Mouse (Mus musculus) fibroblast of lung, adult 2 months (primary cell): ENCODE data around the gene Slc2a6.

Source experiments
- DNase-seq: peaks from one replicate; pipeline ENCODE4 v3.0.0-alpha.2; 2011; ENCODE audit warnings: low read depth

The Slc2a6 gene

DNA sequence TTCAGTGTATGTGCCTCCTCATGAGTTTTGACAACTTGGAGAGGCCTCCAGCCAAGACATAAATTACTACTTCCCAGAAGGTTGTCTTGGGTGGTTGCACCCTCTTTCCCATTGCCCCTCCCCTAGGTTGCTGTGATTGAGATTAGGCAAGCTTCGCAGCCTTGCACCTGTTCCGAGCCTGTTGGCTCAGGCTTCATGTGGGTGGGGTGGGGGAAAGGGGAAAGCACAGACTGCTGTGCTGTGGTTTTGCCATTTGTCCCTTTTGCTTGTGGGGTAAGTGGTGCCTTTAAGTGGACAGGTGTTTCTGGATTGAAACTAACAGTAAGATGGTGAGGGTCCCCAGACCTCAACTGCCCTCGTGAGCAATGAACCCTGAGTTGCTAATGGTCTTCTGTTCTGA, 8.2 kb upstream of the Slc2a6 start:
- DNase-seq: no peak

DNA sequence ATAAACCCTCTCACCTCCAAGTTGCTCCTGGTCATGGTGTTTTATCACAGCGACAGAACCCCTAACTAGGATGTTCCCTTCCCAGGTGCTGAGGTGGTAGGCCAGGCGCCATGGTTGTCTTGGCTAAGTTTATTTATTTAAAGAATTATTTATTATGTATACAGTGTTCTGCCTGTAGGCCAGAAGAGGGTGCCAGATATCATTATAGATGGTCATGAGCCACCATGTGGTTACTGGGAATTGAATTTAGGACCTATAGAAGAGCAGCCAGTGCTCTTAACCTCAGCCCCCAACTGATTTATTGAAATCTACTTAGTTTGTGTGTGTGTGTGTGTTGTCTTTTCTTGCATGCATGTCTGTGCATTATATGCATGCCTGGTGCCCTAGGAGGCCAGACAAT, 4.6 kb upstream of the Slc2a6 start:
- DNase-seq: no peak

DNA sequence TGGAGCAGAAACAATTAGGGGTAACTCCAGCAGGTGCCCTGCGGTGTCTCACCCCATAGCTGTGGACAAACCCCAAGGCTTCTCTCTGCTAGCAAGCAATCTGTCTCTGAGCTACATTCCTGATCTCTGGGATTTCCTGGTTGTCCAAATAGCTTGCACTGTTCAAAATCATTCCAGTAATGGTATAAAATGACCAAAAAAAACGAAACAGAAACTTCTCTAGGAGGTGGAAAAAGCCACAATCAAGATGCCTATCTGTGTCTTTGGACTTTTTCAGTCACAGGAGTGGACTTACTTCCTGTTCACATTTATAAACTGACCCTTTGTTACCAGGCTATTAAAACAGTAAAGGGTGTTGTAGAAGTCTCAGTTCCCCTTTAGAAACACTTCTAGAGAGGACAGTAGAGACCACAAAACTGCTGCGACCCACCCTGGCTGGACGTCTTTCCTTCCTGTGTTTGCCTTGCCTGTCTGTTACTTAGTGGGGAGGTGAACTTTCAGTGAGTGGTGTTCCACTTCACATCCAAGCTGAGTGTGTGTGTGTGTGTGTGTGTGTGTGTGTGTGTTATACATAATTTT, 728 bp upstream of the Slc2a6 start:
- DNase-seq: no peak

DNA sequence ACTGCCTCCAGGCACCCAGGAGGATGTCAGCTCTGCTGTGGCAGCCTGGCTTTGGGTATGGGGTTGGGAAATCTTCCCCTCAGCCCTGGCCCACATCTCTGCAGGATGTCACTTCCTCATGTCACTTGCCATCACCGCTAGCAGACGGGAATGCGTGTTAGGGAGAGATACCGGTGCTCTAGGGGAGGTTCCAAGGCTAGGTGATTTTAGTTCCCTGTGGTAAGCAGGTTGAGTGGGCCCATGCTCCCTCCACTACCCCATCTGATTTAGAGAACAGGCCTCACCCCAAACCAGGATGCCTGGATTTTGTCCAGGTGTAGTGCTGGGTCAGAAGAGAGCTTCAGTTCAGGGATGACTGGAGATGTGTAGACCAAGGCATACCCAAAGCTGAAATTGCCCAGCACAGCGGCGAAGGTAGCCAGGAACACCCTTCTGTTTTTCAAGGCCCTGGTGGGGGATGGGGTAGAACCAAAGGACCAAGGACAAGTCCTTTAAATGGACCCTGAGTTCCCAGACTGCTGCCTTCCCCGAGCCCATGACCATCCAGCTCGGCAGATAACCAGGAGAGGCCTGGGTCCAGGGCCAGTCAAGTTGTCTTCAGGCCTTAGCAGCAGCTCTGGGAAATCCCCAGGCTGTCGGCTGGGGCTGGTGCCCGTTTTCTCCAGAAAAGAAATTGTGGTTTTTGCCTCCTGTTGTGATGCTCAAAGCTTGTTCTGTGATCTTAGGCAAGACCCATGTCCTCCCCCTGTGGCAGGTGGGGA, 761 bp downstream of the Slc2a6 start:
- DNase-seq: no peak

DNA sequence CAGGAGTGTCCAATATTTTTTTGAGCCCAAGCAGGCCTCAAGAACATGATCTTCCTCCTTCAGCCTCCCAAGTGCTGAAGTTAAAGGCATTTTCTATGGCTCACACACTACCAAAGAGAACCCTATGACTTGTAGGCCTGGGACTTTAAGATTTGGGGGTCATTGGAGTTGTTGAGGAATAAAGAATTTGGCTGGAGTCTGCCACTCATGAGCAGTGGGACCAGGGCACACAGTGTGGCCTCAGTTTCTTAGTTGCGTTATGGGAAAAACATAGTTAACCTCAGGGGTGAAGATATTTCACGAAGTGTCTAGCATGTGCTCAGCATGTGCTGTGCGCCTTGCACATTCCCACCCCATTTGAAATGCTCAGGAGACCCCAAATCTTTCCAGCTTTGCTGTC, 1.5 kb downstream of the Slc2a6 start:
- no peak for DNase-seq

DNA sequence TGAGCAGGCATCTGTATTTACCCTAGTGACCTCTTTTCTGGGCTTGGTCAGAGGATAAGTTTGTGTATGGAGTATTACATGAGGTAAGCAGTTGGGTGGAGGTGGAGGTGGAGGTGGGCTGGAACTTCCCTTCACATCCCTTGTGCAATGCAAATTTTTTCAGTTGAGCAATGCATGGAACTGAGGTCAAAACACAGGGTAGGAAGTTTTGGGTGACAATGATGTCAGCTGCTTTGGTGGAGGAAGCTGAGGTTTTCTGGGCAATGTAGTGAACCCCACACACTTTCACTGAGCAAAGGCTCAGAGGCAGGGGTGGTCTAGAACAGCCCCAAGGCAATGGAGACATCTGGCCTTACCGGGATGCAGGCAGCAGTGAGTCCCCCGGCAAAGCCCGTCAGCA, 2.3 kb downstream of the Slc2a6 start:
- DNase-seq: no peak

DNA sequence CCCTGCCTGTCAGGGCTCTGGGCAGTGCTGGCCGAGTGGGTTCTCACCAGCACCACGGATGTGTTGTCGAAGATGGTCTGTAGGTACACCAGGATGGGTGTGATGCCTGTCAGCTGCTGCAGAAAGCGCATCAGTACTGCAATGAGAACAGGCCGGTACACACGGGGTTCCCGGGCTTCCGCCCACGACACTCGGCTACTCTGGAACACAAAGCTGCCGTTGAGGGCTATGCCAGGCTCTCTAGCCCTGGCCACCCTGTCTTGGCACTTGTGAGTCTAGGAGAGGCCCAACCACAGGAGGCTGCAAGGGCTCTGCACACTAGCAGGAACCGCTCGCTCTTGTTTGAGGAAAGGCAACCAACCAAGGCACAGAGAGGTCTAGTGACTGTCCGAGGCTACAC, 3.7 kb downstream of the Slc2a6 start:
- no peak for DNase-seq

DNA sequence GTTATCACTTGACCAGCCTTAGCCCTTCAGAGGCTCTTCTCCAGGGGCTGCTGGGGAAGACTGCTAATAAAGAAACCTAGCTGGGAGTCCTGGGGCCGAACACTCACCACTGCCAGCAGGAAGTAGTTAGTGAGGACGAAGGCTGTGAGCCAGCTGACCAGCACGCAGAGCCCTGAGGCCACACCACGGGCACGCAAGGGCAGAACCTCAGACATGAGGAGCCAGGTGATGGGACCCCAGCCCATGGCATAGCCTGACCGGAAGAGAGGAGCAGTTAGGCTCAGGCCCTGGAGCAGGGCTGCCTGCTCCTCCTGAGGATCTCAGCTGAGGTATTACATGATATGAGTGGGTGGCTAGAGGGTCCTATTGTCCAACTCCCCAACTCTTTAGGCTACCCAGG, 5.2 kb downstream of the Slc2a6 start:
- DNase-seq: no peak

DNA sequence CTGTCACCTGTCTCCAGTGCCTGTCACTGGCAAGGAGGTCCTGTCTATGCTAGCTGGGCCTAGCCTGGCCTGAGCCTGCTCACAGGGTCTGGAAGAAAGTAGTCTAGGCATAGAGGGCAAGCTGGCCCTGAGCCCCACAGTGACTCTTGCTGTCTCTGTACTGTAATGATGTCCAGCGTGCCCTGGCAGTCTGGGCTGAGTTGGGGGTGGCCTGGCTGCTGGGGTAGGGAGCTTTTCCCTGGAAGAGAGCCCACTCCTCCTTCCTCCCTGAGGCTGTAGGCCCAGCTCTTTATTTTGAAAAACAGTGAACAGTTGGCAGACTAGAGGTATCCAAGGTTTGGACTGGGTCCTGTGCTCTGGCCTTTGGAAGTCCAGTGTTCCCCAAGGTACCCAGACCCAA, 6.7 kb downstream of the Slc2a6 start:
- DNase-seq: no peak

DNA sequence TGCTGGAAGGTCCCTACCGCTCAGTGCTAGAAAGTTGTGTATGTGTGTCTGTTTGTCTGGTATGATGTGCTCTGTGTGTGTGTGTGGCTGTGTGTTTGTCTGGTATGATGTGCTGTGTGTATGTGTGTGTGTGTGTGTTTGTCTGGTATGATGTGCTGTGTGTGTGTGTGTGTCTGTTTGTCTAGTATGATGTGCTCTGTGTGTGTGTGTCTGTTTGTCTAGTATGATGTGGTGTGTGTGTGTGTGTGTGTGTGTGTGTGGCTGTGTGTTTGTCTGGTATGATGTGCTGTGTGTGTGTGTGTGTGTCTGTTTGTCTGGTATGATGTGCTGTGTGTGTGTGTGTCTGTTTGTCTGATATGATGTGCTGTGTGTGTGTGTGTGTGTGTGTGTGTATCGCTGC, 8.3 kb downstream of the Slc2a6 start:
- no peak for DNase-seq

DNA sequence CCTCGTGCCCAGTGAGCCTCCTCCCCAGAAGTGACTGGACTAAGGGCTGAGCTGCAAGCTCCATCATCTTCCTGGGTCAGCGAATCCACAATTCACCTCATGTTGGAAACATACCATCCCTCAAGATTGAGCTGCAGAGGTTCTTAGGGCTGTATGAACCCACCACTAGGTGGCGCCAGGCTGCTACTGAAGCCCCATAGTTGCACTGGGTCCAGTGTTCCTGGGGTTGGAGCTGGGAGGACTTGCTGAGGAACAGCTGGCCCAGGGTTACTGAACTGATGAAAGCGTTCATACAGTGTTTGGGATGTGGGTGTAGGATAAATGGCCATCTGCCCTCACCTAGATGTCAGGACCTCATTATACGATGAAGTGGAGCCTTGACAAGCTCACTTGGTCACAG, 10.0 kb downstream of the Slc2a6 start:
- no peak for DNase-seq

DNA sequence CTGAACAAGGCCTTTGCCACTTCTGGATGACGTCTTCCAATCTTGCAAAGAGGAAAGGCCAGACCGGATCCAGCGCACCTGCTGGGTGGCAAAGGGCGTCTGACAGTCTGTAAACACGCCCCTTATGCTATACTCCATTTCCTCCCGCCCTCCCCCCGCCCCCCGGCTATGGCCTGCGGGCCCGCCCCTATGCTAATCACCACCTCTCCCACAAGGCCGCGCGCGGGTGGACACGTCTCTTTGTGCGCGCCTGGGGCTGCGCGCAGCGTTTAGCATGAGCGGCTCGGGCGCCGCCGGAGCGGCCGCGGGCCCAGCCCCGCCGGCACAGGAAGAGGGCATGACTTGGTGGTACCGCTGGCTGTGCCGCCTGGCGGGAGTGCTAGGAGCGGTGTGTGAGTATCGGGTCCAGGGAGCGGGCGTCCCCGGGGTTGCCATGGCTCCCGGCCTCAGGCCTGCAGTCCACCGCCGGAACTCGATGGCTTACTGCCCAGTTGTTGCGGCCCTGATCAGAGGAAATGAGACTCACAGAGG, 18.0 kb downstream of the Slc2a6 start, which contains the start of gene Cacfd1:
Gene Cacfd1, plus strand, starts transcription at position 213 of the 531 bp plus-strand sequence.
- DNase-seq: peak; percentile 60

DNA sequence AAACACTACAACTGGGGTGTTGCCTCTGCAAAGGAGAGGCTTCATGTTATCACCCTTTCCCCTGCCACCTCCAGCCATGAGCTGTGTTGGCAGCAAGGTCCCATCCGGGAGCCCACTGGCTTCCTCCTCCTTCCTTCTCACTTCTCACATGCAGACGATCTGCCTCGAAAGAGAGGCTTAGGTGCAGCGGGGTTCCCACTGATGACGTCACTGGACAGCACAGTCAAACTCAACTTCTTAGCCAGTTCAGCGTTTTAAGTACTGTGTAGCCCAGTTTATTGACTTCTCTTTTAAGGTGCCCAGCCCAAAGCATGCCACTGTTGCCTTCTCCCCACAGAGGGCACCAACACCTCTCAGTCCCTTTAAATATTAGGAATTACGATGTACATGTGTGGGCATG, 20.1 kb downstream of the Slc2a6 start:
- DNase-seq: no peak

DNA sequence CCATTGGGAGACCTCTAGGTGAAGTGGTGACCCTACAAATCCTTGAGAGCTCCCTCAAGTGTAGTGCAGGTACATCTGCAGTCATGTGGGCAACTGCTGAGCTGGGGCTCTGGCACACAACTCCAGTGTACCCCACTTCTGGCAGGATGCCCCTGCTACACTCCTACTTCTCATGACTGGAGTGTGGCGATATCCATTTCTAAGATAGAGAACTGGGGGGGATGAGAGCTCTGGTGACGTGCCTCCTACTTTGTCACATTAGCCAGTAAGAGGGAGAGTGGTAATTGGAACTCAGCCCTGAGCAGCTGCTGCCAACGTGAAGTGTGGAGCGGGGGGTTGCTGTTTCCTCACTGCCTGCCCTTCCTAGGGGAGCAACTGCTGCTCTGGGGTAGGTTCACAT, 21.5 kb downstream of the Slc2a6 start:
- DNase-seq: no peak

DNA sequence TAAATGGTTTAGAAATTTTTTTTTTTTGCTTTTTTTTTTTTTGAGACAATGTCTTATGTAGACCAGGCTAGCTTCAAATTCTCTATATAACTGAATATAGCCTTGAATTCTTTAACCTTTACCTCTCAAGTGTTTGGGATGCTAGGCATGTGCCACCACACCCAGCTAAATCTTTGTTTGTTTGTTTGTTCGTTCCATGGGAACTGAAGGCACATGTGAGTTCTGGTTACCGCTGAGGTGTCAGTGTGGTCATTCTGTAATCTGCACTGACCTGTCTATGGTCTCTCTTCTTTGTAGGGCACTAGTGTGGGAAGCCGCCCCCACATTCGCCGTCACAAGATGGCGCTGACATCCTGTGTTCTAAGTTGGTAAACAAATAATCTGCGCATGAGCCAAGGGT, 29.8 kb downstream of the Slc2a6 start:
- DNase-seq: no peak

DNA sequence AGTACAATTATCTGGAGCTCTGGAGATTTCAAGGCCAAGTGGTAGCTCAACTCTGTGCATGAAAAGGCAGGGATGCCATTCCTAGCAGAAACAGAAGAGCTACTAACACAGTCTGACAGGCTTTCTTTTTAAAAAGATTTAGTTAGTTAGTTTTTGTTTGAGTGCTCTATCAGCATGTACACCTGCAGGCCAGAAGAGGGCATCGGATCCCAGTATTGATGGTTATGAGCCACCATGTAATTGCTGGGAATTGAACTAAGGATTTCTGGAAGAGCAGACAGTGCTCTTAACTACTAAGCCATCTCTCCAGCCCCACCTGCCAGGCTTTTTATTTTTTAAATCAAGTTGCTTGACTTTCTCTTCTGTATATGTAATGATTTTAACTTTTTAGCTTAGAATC, 30.3 kb downstream of the Slc2a6 start:
- DNase-seq: no peak

DNA sequence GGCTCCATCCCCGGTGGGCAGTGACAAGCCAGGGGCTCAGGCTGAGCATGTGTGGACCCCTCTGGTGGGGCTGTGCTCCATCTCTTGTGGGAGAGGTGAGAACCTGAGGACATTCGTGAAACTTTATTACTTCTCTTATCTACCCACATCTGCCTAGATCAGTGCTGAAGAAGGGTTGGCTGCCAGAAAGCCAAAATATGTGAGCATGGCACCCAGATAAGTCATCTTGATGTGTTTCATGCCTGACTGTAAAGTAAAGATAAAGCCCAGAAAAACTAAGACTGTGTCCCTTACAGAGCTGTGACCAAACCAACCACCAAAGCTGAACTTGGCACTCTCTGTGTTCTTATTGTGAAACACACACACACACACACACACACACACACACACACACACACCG, 33.9 kb downstream of the Slc2a6 start:
- no peak for DNase-seq

DNA sequence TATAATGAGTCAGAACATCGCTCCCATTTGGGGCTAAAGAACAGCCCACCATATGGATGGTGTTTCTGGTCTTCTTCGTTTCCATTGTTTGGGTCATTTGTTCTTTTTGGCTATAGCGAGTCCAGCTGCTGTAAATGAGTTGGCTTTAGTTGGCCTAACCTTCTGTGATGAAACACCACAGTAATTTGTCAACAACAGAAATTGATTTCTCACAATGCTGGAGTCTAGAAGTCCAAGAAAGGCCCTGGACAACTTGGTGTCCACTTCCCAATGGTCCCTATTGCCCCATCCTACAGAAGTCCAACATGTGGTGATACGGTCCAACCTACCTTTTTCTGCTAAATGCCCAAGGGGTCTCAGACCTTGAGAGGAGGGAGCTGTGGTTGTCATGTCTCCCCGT, 43.2 kb downstream of the Slc2a6 start:
- DNase-seq: no peak

DNA sequence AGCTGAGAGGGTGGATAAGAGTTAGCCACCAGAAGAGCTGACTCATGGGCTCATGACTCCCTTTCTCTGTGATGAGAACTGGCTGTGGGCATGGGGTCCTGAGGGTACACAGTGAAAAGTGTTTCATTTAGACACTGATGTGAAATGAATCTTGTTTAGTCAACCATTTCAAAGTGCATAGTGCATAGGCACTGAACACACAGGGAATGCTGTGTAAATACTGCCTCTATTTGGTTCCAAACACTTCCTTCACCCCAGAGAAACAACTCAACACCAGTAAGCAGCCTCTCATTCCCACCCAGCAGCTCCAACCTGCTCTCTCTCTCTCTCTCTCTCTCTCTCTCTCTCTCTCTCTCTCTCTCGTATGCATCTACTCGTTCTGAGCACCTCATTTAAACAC, 43.6 kb downstream of the Slc2a6 start:
- DNase-seq: no peak

DNA sequence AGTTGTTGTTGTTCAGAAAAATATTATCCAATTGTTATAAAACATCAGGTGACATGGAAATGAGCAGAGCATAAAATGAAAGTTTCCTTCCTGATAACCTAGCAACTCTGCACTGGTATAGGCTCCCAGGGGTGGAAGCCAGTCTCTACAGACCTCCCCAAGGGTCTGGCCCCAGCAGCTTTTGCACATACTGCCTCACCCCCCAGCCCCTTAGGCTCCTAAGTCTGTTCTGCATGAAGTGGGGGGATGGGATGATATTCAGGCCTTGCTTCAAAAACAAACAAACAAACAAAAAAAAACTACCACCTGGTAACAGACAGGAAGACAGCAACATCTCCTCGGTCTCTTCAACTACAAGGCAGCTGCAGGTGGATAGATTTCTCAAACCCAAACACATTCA, 47.4 kb downstream of the Slc2a6 start:
- no peak for DNase-seq

DNA sequence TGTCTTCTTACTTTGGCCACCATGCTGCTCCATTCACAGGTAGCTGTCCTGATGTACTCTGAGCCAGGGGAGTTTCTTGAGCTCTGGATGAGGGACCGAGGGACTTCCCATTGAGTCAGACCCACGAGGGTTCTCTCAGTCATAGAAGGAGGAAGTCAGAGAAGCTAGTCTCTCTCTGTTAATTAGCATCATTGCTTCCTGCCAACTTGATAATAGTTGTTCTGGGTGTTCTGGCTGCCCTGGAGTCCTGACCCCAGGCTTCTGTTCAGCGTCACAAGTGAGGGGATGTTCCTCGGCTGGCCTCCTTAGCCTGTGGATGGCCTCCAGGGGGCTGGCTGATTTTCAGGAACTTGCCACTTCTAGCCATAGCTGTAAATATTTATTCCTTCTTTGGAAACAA, 53.8 kb downstream of the Slc2a6 start:
- no peak for DNase-seq

DNA sequence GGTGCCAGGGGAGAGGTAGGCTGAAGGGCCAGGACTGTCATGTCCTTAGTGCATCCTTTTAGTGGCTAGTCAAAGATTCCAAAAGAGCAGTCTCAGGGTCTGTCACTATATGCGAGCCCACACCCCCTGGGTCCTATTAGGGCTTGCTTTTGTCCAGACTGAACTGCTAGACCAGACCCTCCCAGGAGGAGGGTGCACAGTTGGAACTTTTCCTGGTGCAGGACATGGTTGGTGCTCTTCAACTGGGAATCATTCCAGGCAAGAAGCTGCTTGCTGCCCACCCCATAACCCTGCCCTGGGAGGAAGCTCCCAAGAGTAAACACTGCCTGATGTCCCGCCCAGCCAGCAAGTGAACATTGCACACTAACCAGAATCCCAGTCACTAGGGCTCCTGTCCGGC, 54.7 kb downstream of the Slc2a6 start, which contains the start of gene Adamts13:
Gene Adamts13, plus strand, starts transcription at position 301 of the 400 bp plus-strand sequence.
- no peak for DNase-seq
